Comparison of ENCODE assay signal across 15 mouse cellular contexts in genomic region chr9:58087277-58087998, GRCm38 (mm10). TPM values are rescaled to one million over a fixed set of nuclear protein-coding genes. Genes with fewer than 3 reads are reported as not detected.
DNase-seq lines count a peak whose midpoint lies in the region; ATAC-seq lines count a peak whose summit lies in the region.
"Had no signal": no experiment of that assay in that cellular context is flagged by ENCODE, and none has a peak within 500 bp of the region (broad histone marks: within the 10 kb centered on the region; RNA-seq: fewer than 3 reads in every experiment).

No protein-coding gene starts in this region.

- peak overlapping the region; percentile 22; the same call in 1 of the 2 replicates for H3K27ac ChIP-seq in hindbrain, embryonic 14.5 days
- no peak overlapping the region for H3K27ac ChIP-seq in hindbrain, embryonic 11.5 days (ENCODE audit: low read depth, low read length)
- H3K27ac ChIP-seq in forebrain, embryonic 16.5 days (ENCODE audit: low read length): peak overlapping the region; percentile 24
- peak overlapping the region; percentile 78 for H3K27ac ChIP-seq in neural tube, embryonic 13.5 days (replicated peaks)
- H3K27ac ChIP-seq: embryonic facial prominence, embryonic 12.5 days; heart, embryonic 13.5 days; liver, embryonic 13.5 days had no signal

- DNase-seq in hindbrain, embryonic 14.5 days (ENCODE audit: low spot score): no peak
- no peak for DNase-seq in hindbrain, embryonic 11.5 days (ENCODE audit: low spot score)
- DNase-seq in right cerebral cortex, adult 18-20 months: peak; percentile 78
- no peak for DNase-seq in right cerebral cortex, postnatal 25 days
- DNase-seq in urinary bladder, adult 18-20 months (ENCODE audit: low spot score in 2 of 2): no peak
- no peak for DNase-seq in thymus, postnatal 10 days (ENCODE audit: low spot score in 2 of 2)
- DNase-seq: adrenal gland, postnatal 14 days; cerebellum, adult 11-12 months; kidney, adult 11 months; liver, embryonic 13.5 days; thymus, adult 2 months had no signal

- no peak overlapping the region for H3K4me3 ChIP-seq in hindbrain, embryonic 14.5 days (replicated peaks; ENCODE audit: low read length)
- H3K4me3 ChIP-seq in hindbrain, embryonic 11.5 days (ENCODE audit: low read depth, low read length): no peak overlapping the region
- H3K4me3 ChIP-seq in forebrain, embryonic 16.5 days (replicated peaks; ENCODE audit: low read length): no peak overlapping the region
- no peak overlapping the region for H3K4me3 ChIP-seq in neural tube, embryonic 13.5 days
- H3K4me3 ChIP-seq: embryonic facial prominence, embryonic 12.5 days; heart, embryonic 13.5 days; liver, embryonic 13.5 days had no signal

- 52% methylated on average over 7 of the region's 7 CpGs for WGBS in hindbrain, embryonic 14.5 days
- 65% methylated on average over 7 of the region's 7 CpGs for WGBS in hindbrain, embryonic 11.5 days
- WGBS in forebrain, embryonic 16.5 days: 70% methylated on average over 7 of the region's 7 CpGs
- WGBS in neural tube, embryonic 13.5 days: 50% methylated on average over 7 of the region's 7 CpGs

- no peaks in the 10 kb centered on the region for H3K9me3 ChIP-seq in hindbrain, embryonic 14.5 days (ENCODE audit: control insufficient read depth, low read length)
- H3K9me3 ChIP-seq in hindbrain, embryonic 11.5 days (ENCODE audit: control insufficient read depth, low read length): no peaks in the 10 kb centered on the region
- H3K9me3 ChIP-seq in forebrain, embryonic 16.5 days (ENCODE audit: control insufficient read depth, low read length): no peaks in the 10 kb centered on the region
- H3K9me3 ChIP-seq in neural tube, embryonic 13.5 days: no peaks in the 10 kb centered on the region
- H3K9me3 ChIP-seq: embryonic facial prominence, embryonic 12.5 days; heart, embryonic 13.5 days; liver, embryonic 13.5 days had no signal

- peaks cover 42% of the 10 kb centered on the region for H3K4me1 ChIP-seq in hindbrain, embryonic 14.5 days (replicated peaks; ENCODE audit: control insufficient read depth, insufficient read depth, low read length)
- peaks cover 17% of the 10 kb centered on the region for H3K4me1 ChIP-seq in hindbrain, embryonic 11.5 days (replicated peaks; ENCODE audit: control insufficient read depth, insufficient read depth, low read length)
- H3K4me1 ChIP-seq in forebrain, embryonic 16.5 days (replicated peaks; ENCODE audit: control insufficient read depth, insufficient read depth, low read length): peaks cover 54% of the 10 kb centered on the region
- H3K4me1 ChIP-seq in neural tube, embryonic 13.5 days (replicated peaks): peaks cover 55% of the 10 kb centered on the region

- 0 out of 2 replicates have a peak, but pooled peaks cover 3% of the 10 kb centered on the region for H3K27me3 ChIP-seq in hindbrain, embryonic 14.5 days (ENCODE audit: control insufficient read depth, insufficient read depth, low read length)
- peaks cover 4% of the 10 kb centered on the region; the same call in 1 of the 2 replicates for H3K27me3 ChIP-seq in hindbrain, embryonic 11.5 days (ENCODE audit: control insufficient read depth, insufficient read depth, low read length)
- no peaks in the 10 kb centered on the region for H3K27me3 ChIP-seq in forebrain, embryonic 16.5 days (replicated peaks; ENCODE audit: control insufficient read depth, insufficient read depth, low read length)
- H3K27me3 ChIP-seq in neural tube, embryonic 13.5 days: peaks cover 14% of the 10 kb centered on the region; the same call in 1 of the 2 replicates

- no peak overlapping the region for H3K4me2 ChIP-seq in hindbrain, embryonic 14.5 days (replicated peaks)
- H3K4me2 ChIP-seq in hindbrain, embryonic 11.5 days (replicated peaks; ENCODE audit: low read depth, low read length): no peak overlapping the region
- H3K4me2 ChIP-seq in forebrain, embryonic 16.5 days (ENCODE audit: low read length): no peak overlapping the region
- H3K4me2 ChIP-seq in neural tube, embryonic 13.5 days: no peak overlapping the region
- H3K4me2 ChIP-seq: embryonic facial prominence, embryonic 12.5 days; heart, embryonic 13.5 days; liver, embryonic 13.5 days had no signal

- no peaks in the 10 kb centered on the region for H3K36me3 ChIP-seq in hindbrain, embryonic 14.5 days (replicated peaks; ENCODE audit: control insufficient read depth, insufficient read depth)
- no peaks in the 10 kb centered on the region for H3K36me3 ChIP-seq in hindbrain, embryonic 11.5 days (ENCODE audit: control insufficient read depth, insufficient read depth, low read length)
- H3K36me3 ChIP-seq in forebrain, embryonic 16.5 days (ENCODE audit: control insufficient read depth, insufficient read depth): no peaks in the 10 kb centered on the region
- no peaks in the 10 kb centered on the region for H3K36me3 ChIP-seq in neural tube, embryonic 13.5 days
- H3K36me3 ChIP-seq: embryonic facial prominence, embryonic 12.5 days; heart, embryonic 13.5 days; liver, embryonic 13.5 days had no signal

- H3K9ac ChIP-seq in hindbrain, embryonic 14.5 days: no peak overlapping the region
- H3K9ac ChIP-seq in hindbrain, embryonic 11.5 days (ENCODE audit: low read depth, low read length): no peak overlapping the region
- H3K9ac ChIP-seq in forebrain, embryonic 16.5 days (replicated peaks; ENCODE audit: low read depth, low read length): no peak overlapping the region
- no peak overlapping the region for H3K9ac ChIP-seq in neural tube, embryonic 13.5 days
- H3K9ac ChIP-seq: embryonic facial prominence, embryonic 12.5 days; heart, embryonic 13.5 days; liver, embryonic 13.5 days had no signal

- ATAC-seq in hindbrain, embryonic 14.5 days (ENCODE audit: low FRiP score): no peak
- ATAC-seq in hindbrain, embryonic 11.5 days (ENCODE audit: low FRiP score): no peak
- ATAC-seq in forebrain, embryonic 16.5 days: no peak
- ATAC-seq in neural tube, embryonic 13.5 days (ENCODE audit: low read depth): no peak

RNA-seq across cellular contexts. Expression of gene Stra6, which starts 23.9 kb away (rescaled TPM):
- 18.1 and 22.1 TPM in 2 replicates for polyA plus RNA-seq in hindbrain, embryonic 14.5 days (2014; fragmentation: Nextera tagmentation; extraction: Ambion mirVana)
- polyA plus RNA-seq in hindbrain, embryonic 11.5 days (2014; fragmentation: Nextera tagmentation; extraction: Ambion mirVana): 8.2 and 12.7 TPM in 2 replicates
- 9.2 and 11.7 TPM in 2 replicates for polyA plus RNA-seq in forebrain, embryonic 16.5 days (2015; fragmentation: Nextera tagmentation; extraction: Ambion mirVana)
- 47.5 and 48.5 TPM in 2 replicates for polyA plus RNA-seq in neural tube, embryonic 13.5 days (2015; fragmentation: Nextera tagmentation; extraction: Ambion mirVana)

RNA-seq across cellular contexts. Expression of gene Ccdc33, which starts 31.2 kb away (rescaled TPM):
- 0.13 and 0.43 TPM in 2 replicates for polyA plus RNA-seq in hindbrain, embryonic 14.5 days (2014; fragmentation: Nextera tagmentation; extraction: Ambion mirVana)
- polyA plus RNA-seq in hindbrain, embryonic 11.5 days (2014; fragmentation: Nextera tagmentation; extraction: Ambion mirVana): 0.31 and 0.99 TPM in 2 replicates
- polyA plus RNA-seq in forebrain, embryonic 16.5 days (2015; fragmentation: Nextera tagmentation; extraction: Ambion mirVana): 0.51 and 0.79 TPM in 2 replicates
- polyA plus RNA-seq in neural tube, embryonic 13.5 days (2015; fragmentation: Nextera tagmentation; extraction: Ambion mirVana): 0.33 and 0.58 TPM in 2 replicates
- polyA plus RNA-seq: liver, embryonic 13.5 days had no signal
